Mouse (Mus musculus): Measurements from ENCODE around the gene Ccr1.

- no peak for TF ChIP-seq CTCF (IDR thresholded peaks at IDR 0.05; ENCODE audit: extremely low read depth, insufficient read length, insufficient replicate concordance, low read depth, low read length)
- no peak for TF ChIP-seq POLR2A (IDR thresholded peaks at IDR 0.05; ENCODE audit: low read depth, low read length)
These were observed 8.3 kb downstream of the Ccr1 start for GRCm38 (mm10) chr9:123960161-123960560.
